Mouse (Mus musculus) E14TG2a.4 (cell line): Measurements from ENCODE around the gene Rgs5.

ENCODE experiments used
- CTCF ChIP-seq: conservative IDR thresholded peaks from 2 replicates; pipeline ENCODE4 v1.5.1; 2014; ENCODE audit warnings: low read length
- NANOG ChIP-seq: IDR thresholded peaks from 2 replicates; pipeline ENCODE4 v1.6.1; 2014; ENCODE audit warnings: borderline replicate concordance, low read length, mixed read lengths

DNA sequence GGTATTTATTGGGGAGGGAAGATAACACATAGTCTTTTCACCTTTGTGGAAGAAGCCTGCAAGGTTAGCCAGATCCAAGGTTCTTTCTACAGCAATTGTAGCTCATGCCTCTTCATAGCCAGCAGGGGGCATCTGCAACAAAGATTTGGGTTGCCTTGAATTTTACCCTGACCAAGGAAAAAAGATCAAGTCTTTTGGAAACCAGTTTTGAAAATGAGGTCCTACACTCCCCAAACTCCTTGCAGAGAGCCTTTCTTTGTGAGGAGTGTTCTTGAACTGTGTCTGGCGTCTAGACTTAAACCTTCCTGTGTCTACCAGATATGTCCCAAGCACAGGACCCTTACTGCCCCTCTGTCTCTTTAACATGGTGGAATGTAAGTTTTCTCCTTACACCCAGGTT is 15.4 kb downstream of the Rgs5 start:
- TF ChIP-seq CTCF, result peak; percentile 22
- TF ChIP-seq NANOG, result no peak
